Mouse (Mus musculus) C2C12 (cell line): ENCODE data around the gene Slc35g1. TPM values are rescaled to one million over a fixed set of nuclear protein-coding genes. Genes with fewer than 3 reads are reported as not detected.
"Not testable (repeated sequence)": the region's sequence is repeated elsewhere in the genome, so short reads cannot be mapped to it uniquely, and the experiment has no call there.

Experiments
- H3K27me3 ChIP-seq: one replicate; pipeline ENCODE4 v1.6.1; 2011; ENCODE audit not compliant: control insufficient read depth, insufficient read depth, insufficient read length
- H3K36me3 ChIP-seq: one replicate; pipeline ENCODE4 v1.6.1; 2011; ENCODE audit not compliant: control insufficient read depth, insufficient read depth
- H3K4me3 ChIP-seq: one replicate; pipeline ENCODE4 v1.5.1; 2011; ENCODE audit warnings: mild to moderate bottlenecking, control low read depth; ENCODE audit not compliant: poor library complexity, insufficient read depth, severe bottlenecking
- H3K79me2 ChIP-seq: one replicate; pipeline ENCODE4 v1.6.1; 2011; ENCODE audit not compliant: control insufficient read depth, insufficient read depth
- H3K79me3 ChIP-seq: one replicate; pipeline ENCODE4 v1.6.1; 2011; ENCODE audit warnings: low read depth, control low read depth
- H3ac ChIP-seq: one replicate; pipeline ENCODE3; 2011; ENCODE audit warnings: low read depth; ENCODE audit not compliant: control insufficient read depth, insufficient read length
- CEBPB ChIP-seq: IDR thresholded peaks from one replicate; pipeline ENCODE4 v1.6.1; 2011; ENCODE audit warnings: low read depth, mild to moderate bottlenecking, control low read depth, moderate library complexity
- CTCF ChIP-seq: IDR thresholded peaks from one replicate; pipeline ENCODE4 v1.5.1; 2011; ENCODE audit not compliant: control insufficient read depth, insufficient read depth, insufficient read length
- FOSL1 ChIP-seq: IDR thresholded peaks from one replicate; pipeline ENCODE4 v1.8.0; 2011; ENCODE audit warnings: mild to moderate bottlenecking, low read length; ENCODE audit not compliant: poor library complexity, insufficient read depth, severe bottlenecking
- MAX ChIP-seq: IDR thresholded peaks from one replicate; pipeline ENCODE4 v1.6.1; 2011; ENCODE audit warnings: mild to moderate bottlenecking, control low read depth
- MYOD1 ChIP-seq: IDR thresholded peaks from one replicate; pipeline ENCODE4 v1.6.1; 2011; ENCODE audit warnings: low read depth; ENCODE audit not compliant: control insufficient read depth, insufficient read length
- MYOG ChIP-seq: IDR thresholded peaks from one replicate; pipeline ENCODE4 v1.6.1; 2011; ENCODE audit not compliant: control insufficient read depth, insufficient read length; ENCODE audit errors: extremely low read depth
- USF1 ChIP-seq: IDR thresholded peaks from one replicate; pipeline ENCODE4 v1.6.1; 2011; ENCODE audit warnings: low read depth, mild to moderate bottlenecking, control low read depth, moderate library complexity
- polyA plus RNA-seq: library from polyadenylated mRNA; unstranded; fragments of >200 nt; fragmentation: generic; extraction: Trizol; gene quantifications from one replicate; pipeline ENCODE4 v1.2.1, GENCODE M21; 2012; ENCODE audit warnings: missing spikeins

Slc35g1 gene
- polyA plus RNA-seq, 1 experiment, result 0.18 TPM

DNA sequence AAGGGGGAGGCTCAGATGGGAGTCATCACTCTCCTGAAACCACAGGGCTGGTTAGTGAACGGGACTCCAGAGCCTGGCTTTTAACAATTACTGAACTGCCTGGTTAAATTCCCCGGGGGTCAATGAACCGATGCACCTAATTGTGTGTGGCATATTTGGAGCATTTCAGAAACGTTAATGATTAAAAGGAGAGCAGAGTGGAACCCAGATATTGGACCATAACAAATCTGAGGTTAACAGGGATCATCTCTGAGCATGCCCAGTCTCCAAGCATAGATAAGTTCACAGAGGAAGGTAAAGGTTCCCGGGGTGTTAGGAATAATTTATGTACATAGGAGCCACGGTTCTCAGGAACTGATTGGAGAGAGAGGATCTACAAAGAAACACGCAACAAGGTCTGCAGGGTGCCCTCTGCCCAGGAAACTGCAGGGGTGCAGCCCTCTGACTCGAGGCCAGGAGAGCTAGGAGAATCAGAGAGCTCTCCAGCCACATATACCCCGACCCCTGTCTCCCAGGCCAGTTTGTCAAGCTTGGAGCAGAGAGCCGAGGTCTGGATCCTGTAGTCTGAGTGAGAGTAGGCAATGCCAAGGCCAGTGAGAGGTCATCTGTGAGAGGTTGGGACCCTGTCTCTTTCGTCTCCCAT, 23.2 kb upstream of the Slc35g1 start:
- Histone ChIP-seq H3K79me3 (no peaks in the 10 kb centered on the region), H3K36me3 (no peaks in the 10 kb centered on the region), H3ac (no peak overlapping the region), H3K4me3 (no peak overlapping the region), H3K27me3 (peaks cover 6% of the 10 kb centered on the region), H3K79me2 (no peaks in the 10 kb centered on the region)
- no peak for TF ChIP-seq FOSL1
- no peak for TF ChIP-seq CEBPB
- TF ChIP-seq MYOG, result no peak
- TF ChIP-seq MYOD1, result no peak
- TF ChIP-seq MAX, result no peak
- TF ChIP-seq USF1, result no peak
- no peak for TF ChIP-seq CTCF

DNA sequence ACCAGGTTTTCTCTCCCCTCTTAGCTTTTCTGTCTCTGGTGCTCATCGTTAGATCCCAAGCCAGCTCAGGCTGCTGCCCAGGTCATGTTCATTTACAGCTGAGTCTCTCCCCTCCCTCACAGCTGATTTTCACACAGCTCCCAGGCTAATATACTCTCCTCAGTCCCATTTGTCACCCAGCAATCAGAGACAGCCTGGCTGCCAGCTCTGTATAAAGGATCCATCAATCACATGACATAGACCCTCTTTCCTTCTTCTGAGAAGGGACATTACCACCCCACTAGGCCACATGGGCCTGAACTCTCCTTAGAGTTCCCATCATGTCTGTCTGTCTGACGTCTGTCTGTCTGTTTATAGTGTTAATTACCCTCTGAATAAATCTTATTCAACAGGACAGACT, 22.4 kb upstream of the Slc35g1 start:
- H3K4me3 ChIP-seq, result no peak overlapping the region
- no peak overlapping the region for H3ac ChIP-seq
- TF ChIP-seq CEBPB (no peak), CTCF (no peak), MAX (no peak), MYOG (no peak), FOSL1 (no peak), USF1 (no peak), MYOD1 (no peak)
- no peaks in the 10 kb centered on the region for H3K79me2 ChIP-seq
- no peaks in the 10 kb centered on the region for H3K36me3 ChIP-seq
- H3K27me3 ChIP-seq, result peaks cover 6% of the 10 kb centered on the region
- no peaks in the 10 kb centered on the region for H3K79me3 ChIP-seq

DNA sequence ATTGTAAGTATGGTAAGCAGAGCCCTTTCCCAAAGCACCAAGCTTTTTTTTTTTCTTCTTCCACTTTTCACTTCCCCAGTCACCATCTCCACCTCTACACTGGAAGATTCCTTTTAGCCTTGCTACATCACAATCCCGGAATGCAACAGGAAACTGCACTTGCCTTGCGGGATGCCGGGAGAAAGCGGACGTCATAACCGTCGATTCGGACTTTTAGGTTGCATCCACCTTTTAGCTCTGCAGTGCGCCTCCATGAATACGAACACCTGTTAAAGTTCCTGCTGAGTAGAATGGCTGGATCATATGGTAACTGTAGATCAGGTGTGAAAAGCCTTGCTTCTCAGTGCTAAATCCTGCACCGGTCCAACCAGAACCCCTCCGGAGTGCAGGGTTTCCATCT, 12.0 kb upstream of the Slc35g1 start:
- no peaks in the 10 kb centered on the region for H3K79me2 ChIP-seq
- H3K27me3 ChIP-seq, result peaks cover 4% of the 10 kb centered on the region
- no peaks in the 10 kb centered on the region for H3K79me3 ChIP-seq
- no peak for TF ChIP-seq CTCF
- TF ChIP-seq MYOG, result no peak
- TF ChIP-seq MAX, result no peak
- no peak for TF ChIP-seq CEBPB
- TF ChIP-seq MYOD1, result no peak
- TF ChIP-seq USF1, result no peak
- TF ChIP-seq FOSL1, result no peak
- H3ac ChIP-seq, result no peak overlapping the region
- H3K36me3 ChIP-seq, result no peaks in the 10 kb centered on the region
- no peak overlapping the region for H3K4me3 ChIP-seq

DNA sequence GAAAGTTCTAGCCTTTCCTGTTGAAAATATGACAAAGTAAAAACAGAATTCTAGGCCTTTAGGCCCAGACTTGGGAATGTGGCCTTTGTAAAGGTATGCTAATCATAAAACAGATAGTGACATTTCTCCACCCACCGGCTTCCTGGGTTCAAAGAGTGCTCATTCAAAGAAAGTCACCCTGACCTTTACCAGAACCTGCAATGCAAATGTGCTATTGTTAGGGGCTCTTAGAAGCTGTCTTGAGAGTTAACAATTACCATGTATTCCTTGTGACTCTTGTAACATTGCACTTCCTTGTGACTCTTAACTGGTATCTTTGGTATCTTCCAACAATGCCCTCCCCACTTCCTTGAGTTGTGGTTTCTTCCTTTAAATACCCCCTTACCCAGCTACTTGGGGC, 8.8 kb upstream of the Slc35g1 start:
- not testable (repeated sequence) for H3K79me2 ChIP-seq, H3K4me3 ChIP-seq, H3K79me3 ChIP-seq, H3ac ChIP-seq, H3K36me3 ChIP-seq, H3K27me3 ChIP-seq

DNA sequence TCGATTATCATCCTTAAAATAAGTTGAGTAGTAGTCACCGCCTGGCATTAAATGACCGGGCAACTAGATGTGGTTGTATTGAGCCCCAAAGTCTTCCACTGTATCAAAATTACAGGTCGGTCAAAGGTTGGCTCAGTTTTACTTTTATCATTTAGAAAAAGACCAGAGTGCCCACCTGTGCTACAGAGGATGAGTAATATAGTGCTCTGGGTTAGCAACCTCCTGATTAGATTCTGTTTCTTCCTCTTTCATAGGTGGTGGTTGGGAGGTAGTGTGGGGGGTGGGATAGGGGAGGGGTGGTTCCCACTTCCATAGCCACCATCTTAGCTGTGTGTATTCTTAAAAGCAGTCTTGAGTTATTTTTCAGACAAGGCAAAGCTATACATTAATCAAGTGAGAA, 7.9 kb upstream of the Slc35g1 start:
- TF ChIP-seq FOSL1 (no peak), CTCF (no peak), USF1 (no peak), MAX (no peak), MYOG (no peak), MYOD1 (no peak), CEBPB (no peak)
- H3K79me2 ChIP-seq, result no peaks in the 10 kb centered on the region
- H3K4me3 ChIP-seq, result no peak overlapping the region
- no peaks in the 10 kb centered on the region for H3K79me3 ChIP-seq
- no peak overlapping the region for H3ac ChIP-seq
- no peaks in the 10 kb centered on the region for H3K36me3 ChIP-seq
- H3K27me3 ChIP-seq, result peaks cover 4% of the 10 kb centered on the region

DNA sequence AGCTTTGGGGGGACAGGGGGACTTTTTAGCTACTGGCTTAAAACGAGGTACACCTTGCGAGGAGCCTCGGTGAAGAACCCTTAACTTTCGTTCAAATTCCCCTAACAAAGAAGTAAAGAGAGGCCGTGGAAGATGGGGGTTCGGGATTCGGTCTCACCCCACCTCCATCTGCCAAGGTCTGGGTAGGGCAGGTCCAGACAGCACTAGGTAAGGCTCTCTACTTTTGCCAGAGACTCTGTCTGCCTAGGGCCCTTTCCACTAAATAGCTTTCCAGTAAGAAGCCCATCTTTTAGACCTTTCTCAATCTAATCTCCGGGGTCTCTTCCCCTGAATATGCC, 822 bp downstream of the Slc35g1 start:
- TF ChIP-seq MAX (no peak), MYOG (no peak), MYOD1 (no peak), USF1 (no peak), FOSL1 (no peak), CEBPB (no peak), CTCF (no peak)
- no peaks in the 10 kb centered on the region for H3K36me3 ChIP-seq
- H3K4me3 ChIP-seq, result no peak overlapping the region
- H3K27me3 ChIP-seq, result peaks cover 7% of the 10 kb centered on the region
- H3K79me2 ChIP-seq, result no peaks in the 10 kb centered on the region
- H3ac ChIP-seq, result no peak overlapping the region
- no peaks in the 10 kb centered on the region for H3K79me3 ChIP-seq
